Mouse (Mus musculus) heart, embryonic 12.5 days (tissue): ENCODE data around the gene Ankzf1. TPM values are rescaled to one million over a fixed set of nuclear protein-coding genes. Genes with fewer than 3 reads are reported as not detected.
"Not testable (repeated sequence)": the region's sequence is repeated elsewhere in the genome, so short reads cannot be mapped to it uniquely, and the experiment has no call there.

Source experiments
- ATAC-seq: fragments of 200-750 bp; cut with Nextera tagmentation; 2 replicates; pipeline ENCODE4 v1.8.0; 2017; ENCODE audit warnings: moderate TSS enrichment, moderate library complexity; ENCODE audit not compliant: insufficient number of reproducible peaks, low FRiP score
- H3K27ac ChIP-seq: fragments of 300-500 bp; sonication (generic); 2 replicates; pipeline ENCODE4 v1.5.1; 2016; ENCODE audit warnings: mild to moderate bottlenecking, moderate library complexity; ENCODE audit not compliant: poor library complexity, severe bottlenecking
- H3K27me3 ChIP-seq: fragments of 300-500 bp; sonication (generic); replicated peaks from 2 replicates; pipeline ENCODE4 v1.6.1; 2016; ENCODE audit warnings: mild to moderate bottlenecking, moderate library complexity
- H3K36me3 ChIP-seq: fragments of 300-500 bp; sonication (generic); 2 replicates; pipeline ENCODE4 v1.6.1; 2016; ENCODE audit warnings: mild to moderate bottlenecking, moderate library complexity
- H3K4me1 ChIP-seq: fragments of 300-500 bp; sonication (generic); replicated peaks from 2 replicates; pipeline ENCODE4 v1.6.1; 2016; ENCODE audit warnings: mild to moderate bottlenecking
- H3K4me2 ChIP-seq: fragments of 300-500 bp; sonication (generic); 2 replicates; pipeline ENCODE4 v1.6.1; 2016; ENCODE audit warnings: mild to moderate bottlenecking, moderate library complexity
- H3K4me3 ChIP-seq: fragments of 300-500 bp; sonication (generic); 2 replicates; pipeline ENCODE4 v1.5.1; 2016; ENCODE audit warnings: mild to moderate bottlenecking
- H3K9ac ChIP-seq: fragments of 300-500 bp; sonication (generic); 2 replicates; pipeline ENCODE4 v1.6.1; 2016; ENCODE audit warnings: mild to moderate bottlenecking, moderate library complexity
- H3K9me3 ChIP-seq: fragments of 300-500 bp; sonication (generic); replicated peaks from 2 replicates; pipeline ENCODE4 v1.6.1; 2016; ENCODE audit warnings: mild to moderate bottlenecking, moderate library complexity
- WGBS: fragments of 180-500 bp; shearing (Covaris S2); methylation state at CpG from one replicate; pipeline ENCODE4 v1.1.7; 2016; 5-methylcytosine and 5-hydroxymethylcytosine counted together
- polyA plus RNA-seq: library from polyadenylated mRNA; unstranded; fragments of >200 nt; fragmentation: Nextera tagmentation; extraction: Ambion mirVana; gene quantifications from 2 replicates; pipeline ENCODE4 v1.2.1, GENCODE M21; 2016

Gene Ankzf1
- polyA plus RNA-seq, 1 experiment from 2014 or later, result 26.7 TPM

- H3K9me3 ChIP-seq, result no peaks in the 10 kb centered on the region
- no peaks in the 10 kb centered on the region for H3K36me3 ChIP-seq
- 50% methylated on average over 4 of the region's 4 CpGs for WGBS
- no peak overlapping the region for H3K9ac ChIP-seq
- no peaks in the 10 kb centered on the region; the same call in 1 of the 2 replicates for H3K27me3 ChIP-seq
- ATAC-seq, result no peak
- H3K4me3 ChIP-seq, result no peak overlapping the region
- H3K4me2 ChIP-seq, result no peak overlapping the region
- H3K4me1 ChIP-seq, result peaks cover 11% of the 10 kb centered on the region
- H3K27ac ChIP-seq, result no peak overlapping the region
These were observed 37.2 kb downstream of the Ankzf1 start for GRCm38 (mm10) chr1:75229158-75229557.

DNA sequence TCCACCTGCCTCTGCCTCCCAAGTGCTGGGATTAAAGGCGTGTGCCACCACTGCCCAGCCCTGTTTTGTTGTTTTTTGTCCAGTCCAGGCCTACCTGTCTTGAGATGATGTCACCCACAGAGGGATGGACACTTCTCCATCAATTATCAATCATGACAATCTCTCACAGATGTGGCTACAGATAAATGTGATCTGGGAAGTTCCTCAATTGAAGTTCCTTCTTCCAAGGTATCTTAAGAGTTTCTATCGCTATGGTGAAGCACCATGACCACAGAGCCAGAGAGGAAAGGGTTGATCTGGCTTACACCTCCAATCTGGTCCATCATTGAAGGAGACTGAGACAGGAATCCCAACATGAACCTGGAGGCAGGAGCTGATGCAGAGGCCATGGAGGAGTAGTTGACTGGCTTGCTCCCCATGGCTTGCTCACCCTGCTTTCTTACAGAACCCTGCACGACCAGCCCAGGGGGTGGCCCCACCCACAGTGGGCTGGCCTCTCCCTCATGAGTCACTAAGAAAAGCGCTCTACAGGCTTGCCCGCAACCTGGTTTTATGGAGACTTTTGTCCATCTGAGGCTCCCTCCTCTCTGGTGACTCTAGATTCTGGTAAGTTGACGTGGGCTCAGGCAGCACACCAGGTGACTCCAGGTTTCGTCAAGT lies 38.5 kb downstream of the Ankzf1 start:
- Histone ChIP-seq H3K9me3 (no peaks in the 10 kb centered on the region), H3K27me3 (no peaks in the 10 kb centered on the region; the same call in 1 of the 2 replicates), H3K9ac (no peak overlapping the region), H3K4me1 (peaks cover 13% of the 10 kb centered on the region), H3K4me2 (no peak overlapping the region), H3K27ac (no peak overlapping the region), H3K4me3 (no peak overlapping the region), H3K36me3 (no peaks in the 10 kb centered on the region)
- no peak for ATAC-seq
- WGBS, result 79% methylated on average over 7 of the region's 7 CpGs

DNA sequence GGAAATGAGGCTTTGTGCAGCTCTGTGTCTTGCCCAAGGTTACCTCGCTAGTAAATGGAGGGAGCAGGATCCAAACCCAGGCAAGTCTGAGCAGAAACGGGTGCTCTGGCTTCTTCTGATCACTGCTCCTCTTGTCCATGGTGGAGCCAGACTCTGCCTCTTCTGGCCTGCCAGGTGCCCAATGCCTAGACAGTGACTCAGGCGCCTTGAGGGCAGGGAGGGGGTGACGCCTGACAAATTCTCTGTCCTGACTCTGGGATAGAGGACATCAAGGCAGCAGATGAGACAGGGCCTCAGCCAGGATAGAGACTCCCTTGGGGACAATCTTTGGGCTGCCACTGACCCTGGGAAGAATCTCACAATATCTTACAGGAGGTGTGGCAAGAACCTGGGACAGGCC lies 39.3 kb downstream of the Ankzf1 start:
- ATAC-seq, result no peak
- Histone ChIP-seq H3K4me1 (peaks cover 14% of the 10 kb centered on the region), H3K4me3 (no peak overlapping the region), H3K4me2 (no peak overlapping the region), H3K36me3 (no peaks in the 10 kb centered on the region), H3K9me3 (no peaks in the 10 kb centered on the region), H3K27me3 (no peaks in the 10 kb centered on the region; the same call in 1 of the 2 replicates), H3K27ac (no peak overlapping the region), H3K9ac (no peak overlapping the region)
- 61% methylated on average over 4 of the region's 4 CpGs for WGBS

GRCm38 (mm10) chr1:75231664-75232152 lies 39.8 kb downstream of the Ankzf1 start, which contains the start of gene A630095N17Rik:
Gene A630095N17Rik, minus strand, starts transcription at chr1:75232102.
- H3K9me3 ChIP-seq, result no peaks in the 10 kb centered on the region
- no peaks in the 10 kb centered on the region; the same call in 1 of the 2 replicates for H3K27me3 ChIP-seq
- H3K4me1 ChIP-seq, result peaks cover 14% of the 10 kb centered on the region
- no peak within 1 kb of the TSS for H3K4me2 ChIP-seq
- no peak within 1 kb of the TSS for H3K27ac ChIP-seq
- no peak for ATAC-seq
- no peak within 1 kb of the TSS for H3K4me3 ChIP-seq
- WGBS, result 67% methylated on average over 5 of the region's 5 CpGs
- no peak within 1 kb of the TSS for H3K9ac ChIP-seq
- no peaks in the 10 kb centered on the region for H3K36me3 ChIP-seq

- not testable (repeated sequence) for H3K27me3 ChIP-seq, H3K27ac ChIP-seq, H3K9me3 ChIP-seq, H3K36me3 ChIP-seq, H3K4me2 ChIP-seq, H3K9ac ChIP-seq, H3K4me3 ChIP-seq, ATAC-seq
- peaks cover 14% of the 10 kb centered on the region for H3K4me1 ChIP-seq
- WGBS, result 62% methylated on average over 4 of the region's 4 CpGs
These were observed 40.5 kb downstream of the Ankzf1 start for GRCm38 (mm10) chr1:75232489-75232888.

DNA sequence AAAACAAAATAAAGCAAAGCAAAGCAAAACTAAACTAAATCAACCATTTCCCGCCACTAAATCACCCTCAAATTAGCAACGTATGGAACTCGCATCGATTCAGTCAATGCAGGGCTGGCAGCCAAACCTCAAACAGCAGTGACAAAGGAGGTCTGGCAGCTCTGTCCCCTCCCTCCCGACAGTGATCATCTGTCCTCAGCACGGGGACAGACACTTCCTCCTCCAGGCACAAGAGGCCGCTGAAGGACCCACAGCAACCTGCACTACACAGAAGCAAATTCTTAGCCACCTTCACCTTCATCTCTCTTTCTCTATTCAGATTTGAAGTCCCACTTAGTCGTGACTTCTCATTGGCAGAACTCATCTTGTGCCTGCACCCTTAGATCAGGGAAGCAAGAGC lies 42.7 kb downstream of the Ankzf1 start:
- Histone ChIP-seq H3K4me2 (0 out of 2 replicates have a peak overlapping the region, but pooled peaks have one; percentile 27), H3K36me3 (peaks cover 3% of the 10 kb centered on the region), H3K27ac (no peak overlapping the region), H3K9me3 (no peaks in the 10 kb centered on the region), H3K27me3 (no peaks in the 10 kb centered on the region; the same call in 1 of the 2 replicates), H3K9ac (peak overlapping the region; percentile 21), H3K4me1 (peaks cover 15% of the 10 kb centered on the region), H3K4me3 (no peak overlapping the region)
- ATAC-seq, result no peak
- WGBS, result 3% methylated on average over 8 of the region's 8 CpGs

DNA sequence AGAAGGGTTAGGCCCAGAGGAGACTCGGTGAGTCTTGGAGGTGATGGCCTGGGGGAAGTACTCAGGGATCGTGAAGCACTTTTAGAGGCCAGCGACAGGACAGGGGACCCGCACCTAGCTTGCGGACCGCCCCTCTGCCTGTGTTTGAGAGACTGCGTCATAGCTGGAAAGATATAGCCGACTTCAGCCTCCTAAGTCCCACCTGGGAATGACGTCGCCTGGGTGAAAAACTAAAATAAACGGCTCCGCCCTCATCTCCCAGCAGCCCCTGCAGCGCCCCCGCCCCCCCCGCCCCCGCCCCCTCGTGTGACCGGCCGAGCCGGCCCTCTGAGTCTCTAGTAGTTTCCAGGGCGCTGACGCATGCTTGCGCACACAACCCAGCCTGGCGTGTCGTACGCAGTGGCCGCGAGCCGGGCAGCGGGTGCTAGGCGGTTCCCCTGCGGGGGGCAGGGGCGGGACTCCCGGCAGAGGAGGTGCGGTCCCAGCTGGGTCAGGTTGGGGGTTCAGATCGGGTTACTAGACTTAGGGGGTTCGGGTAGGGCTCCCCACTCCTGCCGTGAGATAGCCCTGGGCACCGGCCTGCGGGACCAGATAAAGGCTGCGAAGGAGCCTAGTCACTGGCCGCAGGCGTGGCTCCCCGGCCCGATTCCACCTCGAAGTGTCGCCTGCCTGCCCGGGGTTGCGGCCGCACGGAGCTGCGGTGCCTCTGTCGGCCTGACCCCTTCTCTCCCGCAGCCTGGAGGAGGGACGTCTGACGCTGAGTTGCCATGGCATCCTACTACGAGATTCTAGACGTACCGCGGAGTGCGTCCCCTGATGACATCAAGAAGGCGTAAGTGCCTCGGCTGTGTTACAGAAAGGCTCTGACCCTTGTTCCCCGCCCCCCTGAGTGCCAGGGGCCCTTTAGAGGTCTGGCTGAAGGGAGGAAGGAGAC lies 44.4 kb downstream of the Ankzf1 start, which contains the start of gene Dnajb2:
Gene Dnajb2, plus strand, starts transcription at position 290 of the 934 bp plus-strand sequence.
- Histone ChIP-seq H3K4me1 (peaks cover 15% of the 10 kb centered on the region), H3K27ac (peak within 1 kb of the TSS; percentile 94), H3K9me3 (no peaks in the 10 kb centered on the region), H3K4me3 (peak within 1 kb of the TSS; percentile 71), H3K36me3 (peaks cover 18% of the 10 kb centered on the region), H3K9ac (peak within 1 kb of the TSS; percentile 93), H3K27me3 (no peaks in the 10 kb centered on the region; the same call in 1 of the 2 replicates), H3K4me2 (peak within 1 kb of the TSS; percentile 89)
- ATAC-seq, result peak; percentile 92
- under 1% methylated on average over 64 of the region's 64 CpGs for WGBS

- Histone ChIP-seq H3K4me1 (peaks cover 15% of the 10 kb centered on the region), H3K36me3 (peaks cover 45% of the 10 kb centered on the region), H3K9me3 (no peaks in the 10 kb centered on the region), H3K9ac (no peak overlapping the region), H3K4me2 (no peak overlapping the region), H3K27me3 (no peaks in the 10 kb centered on the region), H3K4me3 (no peak overlapping the region), H3K27ac (no peak overlapping the region)
- no peak for ATAC-seq
- WGBS, result 67% methylated on average over 10 of the region's 10 CpGs
These were observed 47.6 kb downstream of the Ankzf1 start for GRCm38 (mm10) chr1:75239591-75239990.

- no peaks in the 10 kb centered on the region for H3K27me3 ChIP-seq
- peaks cover 45% of the 10 kb centered on the region for H3K36me3 ChIP-seq
- H3K4me3 ChIP-seq, result no peak overlapping the region
- H3K9ac ChIP-seq, result no peak overlapping the region
- H3K9me3 ChIP-seq, result no peaks in the 10 kb centered on the region
- WGBS, result 90% methylated on average over 14 of the region's 14 CpGs
- H3K4me1 ChIP-seq, result peaks cover 22% of the 10 kb centered on the region
- H3K27ac ChIP-seq, result no peak overlapping the region
- ATAC-seq, result no peak
- H3K4me2 ChIP-seq, result no peak overlapping the region
These were observed 51.5 kb downstream of the Ankzf1 start for GRCm38 (mm10) chr1:75243411-75243810.

GRCm38 (mm10) chr1:75244175-75244826 lies 52.4 kb downstream of the Ankzf1 start:
- no peak overlapping the region for H3K9ac ChIP-seq
- H3K4me3 ChIP-seq, result no peak overlapping the region
- H3K4me2 ChIP-seq, result no peak overlapping the region
- H3K9me3 ChIP-seq, result no peaks in the 10 kb centered on the region
- no peaks in the 10 kb centered on the region for H3K27me3 ChIP-seq
- H3K27ac ChIP-seq, result no peak overlapping the region
- 81% methylated on average over 12 of the region's 12 CpGs for whole genome bisulfite sequencing
- ATAC-seq, result no peak
- H3K36me3 ChIP-seq, result peaks cover 45% of the 10 kb centered on the region
- H3K4me1 ChIP-seq, result peaks cover 26% of the 10 kb centered on the region
